Mouse (Mus musculus) adrenal gland, adult (tissue): ENCODE data around the gene Ucn3.

ENCODE experiments used
- DNase-seq, 2 experiments: peaks; one replicate each; pipeline ENCODE4 v3.0.0; 2022 to 2023; ENCODE audit warnings: low spot score in 1 of 2; ENCODE audit not compliant: inconsistent age in 2 of 2

The Ucn3 gene

GRCm38 (mm10) chr13:3893126-3893734 is 51.9 kb downstream of the Ucn3 start:
- peak; percentile 95 to 98 for DNase-seq

- peak in 1 of 2 experiments; percentile 71 for DNase-seq
These were observed 52.5 kb downstream of the Ucn3 start for GRCm38 (mm10) chr13:3892601-3893000.

DNA sequence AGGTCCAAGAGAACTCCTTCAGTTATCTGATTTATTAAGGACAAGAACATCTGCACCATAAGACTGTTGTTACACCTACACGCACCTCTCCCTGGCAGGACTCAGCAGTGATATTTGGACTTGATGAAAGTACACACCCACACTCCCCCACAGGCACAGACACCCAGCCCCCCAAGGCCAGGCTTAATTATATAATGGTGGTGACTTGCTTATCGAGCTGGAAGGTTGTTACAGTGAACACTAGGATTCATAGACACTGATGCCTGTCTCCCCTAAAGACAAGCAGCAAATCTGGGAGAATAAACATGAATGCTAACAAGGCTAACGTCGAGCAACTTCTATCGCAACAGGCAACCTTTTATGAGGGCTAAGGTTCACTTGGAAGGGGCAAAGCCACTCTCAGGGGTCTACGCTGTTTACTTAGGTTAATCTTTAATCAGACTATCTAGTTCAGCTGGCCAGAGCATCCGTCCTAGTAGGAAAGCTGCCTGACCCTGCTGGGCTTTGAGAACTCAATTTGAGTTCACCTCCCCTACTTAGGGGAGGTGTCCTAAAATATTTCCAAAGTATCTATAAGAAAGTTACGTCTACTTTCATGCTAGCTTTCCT is 53.6 kb downstream of the Ucn3 start:
- peak; percentile 64 to 85 for DNase-seq
